Mouse (Mus musculus) lung, embryonic 15.5 days (tissue): Measurements from ENCODE around the gene Odf4. TPM values are rescaled to one million over a fixed set of nuclear protein-coding genes. Genes with fewer than 3 reads are reported as not detected.
"Not testable (repeated sequence)": the region's sequence is repeated elsewhere in the genome, so short reads cannot be mapped to it uniquely, and the experiment has no call there.

Source experiments
- ATAC-seq: fragments of 200-750 bp; cut with Nextera tagmentation; 2 replicates; pipeline ENCODE4 v1.8.0; 2017; ENCODE audit warnings: moderate number of reproducible peaks, borderline replicate concordance; ENCODE audit not compliant: low FRiP score, low TSS enrichment; ENCODE audit errors: extremely low read depth
- H3K27ac ChIP-seq: fragments of 300-500 bp; sonication (generic); 2 replicates; pipeline ENCODE4 v1.5.1; 2015; ENCODE audit warnings: moderate library complexity, mild to moderate bottlenecking, inconsistent platforms
- H3K27me3 ChIP-seq: fragments of 300-500 bp; sonication (generic); 2 replicates; pipeline ENCODE4 v1.6.1; 2015; ENCODE audit warnings: inconsistent platforms
- H3K36me3 ChIP-seq: fragments of 300-500 bp; sonication (generic); 2 replicates; pipeline ENCODE4 v1.6.1; 2015; ENCODE audit warnings: inconsistent platforms
- H3K4me1 ChIP-seq: fragments of 300-500 bp; sonication (generic); 2 replicates; pipeline ENCODE4 v1.6.1; 2015; ENCODE audit warnings: inconsistent platforms
- H3K4me2 ChIP-seq: fragments of 300-500 bp; sonication (generic); 2 replicates; pipeline ENCODE4 v1.6.1; 2015; ENCODE audit warnings: inconsistent platforms, mild to moderate bottlenecking, moderate library complexity
- H3K4me3 ChIP-seq: fragments of 300-500 bp; sonication (generic); 2 replicates; pipeline ENCODE4 v1.5.1; 2015; ENCODE audit warnings: mild to moderate bottlenecking, inconsistent platforms
- H3K9ac ChIP-seq: fragments of 300-500 bp; sonication (generic); 2 replicates; pipeline ENCODE4 v1.6.1; 2015; ENCODE audit warnings: inconsistent platforms
- H3K9me3 ChIP-seq: fragments of 300-500 bp; sonication (generic); 2 replicates; pipeline ENCODE4 v1.6.1; 2016; ENCODE audit warnings: inconsistent platforms
- WGBS: fragments of 180-500 bp; shearing (Covaris S2); methylation state at CpG from one replicate; pipeline ENCODE4 v1.1.7; 2015; 5-methylcytosine and 5-hydroxymethylcytosine counted together
- polyA plus RNA-seq: library from polyadenylated mRNA; unstranded; fragments of >200 nt; fragmentation: Nextera tagmentation; extraction: Ambion mirVana; gene quantifications from 2 replicates; pipeline ENCODE4 v1.2.1, GENCODE M21; 2015

Gene Odf4
- polyA plus RNA-seq, 1 experiment from 2014 or later = not detected

GRCm38 (mm10) chr11:68963405-68963804, 36.5 kb upstream of the Odf4 start:
- Histone ChIP-seq H3K36me3 (no peaks in the 10 kb centered on the region), H3K4me1 (peaks cover 7% of the 10 kb centered on the region), H3K9me3 (no peaks in the 10 kb centered on the region), H3K9ac (no peak overlapping the region), H3K27ac (no peak overlapping the region), H3K27me3 (no peaks in the 10 kb centered on the region), H3K4me3 (no peak overlapping the region), H3K4me2 (no peak overlapping the region)
- ATAC-seq = no peak
- WGBS = 64% methylated on average over 2 of the region's 2 CpGs

GRCm38 (mm10) chr11:68962159-68962558, 35.3 kb upstream of the Odf4 start:
- H3K4me1 ChIP-seq, H3K9ac ChIP-seq, H3K36me3 ChIP-seq, H3K4me3 ChIP-seq, H3K4me2 ChIP-seq, H3K9me3 ChIP-seq, ATAC-seq, H3K27ac ChIP-seq, H3K27me3 ChIP-seq: not testable (repeated sequence)
- WGBS = 19% methylated on average over 11 of the region's 11 CpGs

GRCm38 (mm10) chr11:68961596-68961995, 34.7 kb upstream of the Odf4 start:
- H3K9me3 ChIP-seq = no peaks in the 10 kb centered on the region
- no peak overlapping the region for H3K4me3 ChIP-seq
- no peak overlapping the region for H3K27ac ChIP-seq
- 55% methylated on average over 3 of the region's 3 CpGs for WGBS
- no peaks in the 10 kb centered on the region for H3K4me1 ChIP-seq
- no peak overlapping the region for H3K4me2 ChIP-seq
- H3K36me3 ChIP-seq = no peaks in the 10 kb centered on the region
- no peak overlapping the region for H3K9ac ChIP-seq
- H3K27me3 ChIP-seq = peaks cover 11% of the 10 kb centered on the region
- no peak for ATAC-seq

GRCm38 (mm10) chr11:68957971-68958370, 31.1 kb upstream of the Odf4 start:
- peak overlapping the region; percentile 41; the same call in 1 of the 2 replicates for H3K4me3 ChIP-seq

GRCm38 (mm10) chr11:68957308-68957707, 30.4 kb upstream of the Odf4 start, which contains the start of gene Arhgef15:
Gene Arhgef15, minus strand, starts transcription at chr11:68957480.
- Histone ChIP-seq H3K27ac (peak within 1 kb of the TSS; percentile 83), H3K27me3 (peaks cover 40% of the 10 kb centered on the region), H3K4me3 (peak within 1 kb of the TSS; percentile 41), H3K9me3 (no peaks in the 10 kb centered on the region), H3K36me3 (no peaks in the 10 kb centered on the region), H3K9ac (peak within 1 kb of the TSS; percentile 22), H3K4me2 (peak within 1 kb of the TSS; percentile 39), H3K4me1 (peaks cover 15% of the 10 kb centered on the region; the same call in 1 of the 2 replicates)
- ATAC-seq = no peak
- 43% methylated on average over 8 of the region's 8 CpGs for WGBS

More at GRCm38 (mm10) chr11:68957971-68958370, 31.1 kb upstream of the Odf4 start:
- H3K4me2 ChIP-seq = peak overlapping the region; percentile 39; the same call in 1 of the 2 replicates
- H3K9me3 ChIP-seq = no peaks in the 10 kb centered on the region
- no peak overlapping the region for H3K9ac ChIP-seq
- no peak overlapping the region for H3K27ac ChIP-seq
- H3K27me3 ChIP-seq = peaks cover 40% of the 10 kb centered on the region
- WGBS = 87% methylated on average over 1 of the region's 1 CpGs
- no peaks in the 10 kb centered on the region for H3K36me3 ChIP-seq
- ATAC-seq = no peak
- H3K4me1 ChIP-seq = peaks cover 15% of the 10 kb centered on the region; the same call in 1 of the 2 replicates

- H3K4me3 ChIP-seq = peak overlapping the region; percentile 41
- peaks cover 40% of the 10 kb centered on the region for H3K27me3 ChIP-seq
- H3K36me3 ChIP-seq = no peaks in the 10 kb centered on the region
- no peaks in the 10 kb centered on the region for H3K9me3 ChIP-seq
- peak overlapping the region; percentile 22 for H3K9ac ChIP-seq
- peak overlapping the region; percentile 83 for H3K27ac ChIP-seq
- ATAC-seq = peak; percentile 40; the same call in 1 of the 2 replicates
- peaks cover 15% of the 10 kb centered on the region; the same call in 1 of the 2 replicates for H3K4me1 ChIP-seq
- WGBS = 27% methylated on average over 13 of the region's 13 CpGs
- H3K4me2 ChIP-seq = peak overlapping the region; percentile 39
Observed at GRCm38 (mm10) chr11:68956697-68957096, 29.8 kb upstream of the Odf4 start.

GRCm38 (mm10) chr11:68956107-68956506, 29.2 kb upstream of the Odf4 start:
- H3K4me2 ChIP-seq = peak overlapping the region; percentile 67
- no peak overlapping the region for H3K9ac ChIP-seq
- no peaks in the 10 kb centered on the region for H3K36me3 ChIP-seq
- WGBS = 35% methylated on average over 3 of the region's 3 CpGs
- no peaks in the 10 kb centered on the region for H3K9me3 ChIP-seq
- ATAC-seq = no peak
- peaks cover 15% of the 10 kb centered on the region; the same call in 1 of the 2 replicates for H3K4me1 ChIP-seq
- H3K27ac ChIP-seq = peak overlapping the region; percentile 83
- H3K27me3 ChIP-seq = peaks cover 40% of the 10 kb centered on the region
- H3K4me3 ChIP-seq = peak overlapping the region; percentile 41

GRCm38 (mm10) chr11:68955473-68955872, 28.6 kb upstream of the Odf4 start:
- no peak overlapping the region for H3K9ac ChIP-seq
- peaks cover 15% of the 10 kb centered on the region; the same call in 1 of the 2 replicates for H3K4me1 ChIP-seq
- H3K36me3 ChIP-seq = no peaks in the 10 kb centered on the region
- H3K4me2 ChIP-seq = peak overlapping the region; percentile 67
- WGBS = 63% methylated on average over 5 of the region's 5 CpGs
- H3K9me3 ChIP-seq = no peaks in the 10 kb centered on the region
- peak overlapping the region; percentile 39 for H3K4me3 ChIP-seq
- H3K27ac ChIP-seq = no peak overlapping the region
- peaks cover 40% of the 10 kb centered on the region for H3K27me3 ChIP-seq
- ATAC-seq = no peak

GRCm38 (mm10) chr11:68954408-68954807, 27.5 kb upstream of the Odf4 start:
- H3K27ac ChIP-seq = no peak overlapping the region
- peak overlapping the region; percentile 39 for H3K4me3 ChIP-seq
- no peaks in the 10 kb centered on the region for H3K36me3 ChIP-seq
- H3K9ac ChIP-seq = peak overlapping the region; percentile 10
- 1% methylated on average over 17 of the region's 17 CpGs for WGBS
- H3K27me3 ChIP-seq = peaks cover 40% of the 10 kb centered on the region
- H3K4me2 ChIP-seq = peak overlapping the region; percentile 67
- H3K4me1 ChIP-seq = peaks cover 15% of the 10 kb centered on the region; the same call in 1 of the 2 replicates
- H3K9me3 ChIP-seq = no peaks in the 10 kb centered on the region
- no peak for ATAC-seq

- no peak for ATAC-seq
- H3K27me3 ChIP-seq = peaks cover 40% of the 10 kb centered on the region
- WGBS = 10% methylated on average over 13 of the region's 13 CpGs
- H3K9ac ChIP-seq = peak overlapping the region; percentile 10; the same call in 1 of the 2 replicates
- peaks cover 15% of the 10 kb centered on the region; the same call in 1 of the 2 replicates for H3K4me1 ChIP-seq
- H3K27ac ChIP-seq = no peak overlapping the region
- H3K36me3 ChIP-seq = 0 out of 2 replicates have a peak, but pooled peaks cover 2% of the 10 kb centered on the region
- no peaks in the 10 kb centered on the region for H3K9me3 ChIP-seq
- H3K4me3 ChIP-seq = peak overlapping the region; percentile 39
- peak overlapping the region; percentile 67 for H3K4me2 ChIP-seq
Observed at GRCm38 (mm10) chr11:68953903-68954302, 27.0 kb upstream of the Odf4 start.

GRCm38 (mm10) chr11:68947542-68947993, 20.7 kb upstream of the Odf4 start:
- WGBS = 16% methylated on average over 12 of the region's 12 CpGs
- ATAC-seq = no peak
- Histone ChIP-seq H3K27me3 (peaks cover 26% of the 10 kb centered on the region; the same call in 1 of the 2 replicates), H3K4me3 (no peak overlapping the region), H3K36me3 (peaks cover 6% of the 10 kb centered on the region; the same call in 1 of the 2 replicates), H3K4me1 (no peaks in the 10 kb centered on the region), H3K9me3 (no peaks in the 10 kb centered on the region), H3K27ac (no peak overlapping the region), H3K9ac (no peak overlapping the region), H3K4me2 (no peak overlapping the region)

- 9% methylated on average over 14 of the region's 16 CpGs for WGBS
- Histone ChIP-seq H3K9ac (no peak overlapping the region), H3K4me2 (peak overlapping the region; percentile 29; the same call in 1 of the 2 replicates), H3K4me1 (no peaks in the 10 kb centered on the region), H3K27me3 (peaks cover 26% of the 10 kb centered on the region; the same call in 1 of the 2 replicates), H3K36me3 (peaks cover 6% of the 10 kb centered on the region; the same call in 1 of the 2 replicates), H3K4me3 (no peak overlapping the region), H3K9me3 (no peaks in the 10 kb centered on the region), H3K27ac (no peak overlapping the region)
- peak; percentile 31; the same call in 1 of the 2 replicates for ATAC-seq
Observed at GRCm38 (mm10) chr11:68946806-68947440, 20.0 kb upstream of the Odf4 start.
